Mouse (Mus musculus) stomach, postnatal 0 days (tissue): ENCODE measurements around the gene Wrnip1.

ENCODE experiments used
- CTCF ChIP-seq: IDR thresholded peaks from 2 replicates; pipeline ENCODE4 v1.5.1; 2016; ENCODE audit warnings: antibody characterized with exemption, low read depth, mild to moderate bottlenecking, moderate library complexity
- EP300 ChIP-seq: optimal IDR thresholded peaks from 2 replicates; pipeline ENCODE3; 2016; ENCODE audit warnings: antibody characterized with exemption

- TF ChIP-seq CTCF (no peak), EP300 (no peak)
Measured at GRCm38 (mm10) chr13:32787584-32787983, 14.3 kb upstream of the Wrnip1 start.
